Mouse (Mus musculus): ENCODE measurements around the gene Nr1h4. TPM values are rescaled to one million over a fixed set of nuclear protein-coding genes. Genes with fewer than 3 reads are reported as not detected.

Nr1h4 gene
- polyA plus RNA-seq, 1 experiment from 2014 or later: not detected

GRCm38 (mm10) chr10:89486995-89487742 is 46.2 kb downstream of the Nr1h4 start:
- Histone ChIP-seq H3K36me3 (replicated peaks) (no peaks in the 10 kb centered on the region), H3K27me3 (ENCODE audit: poor library complexity, severe bottlenecking) (peaks cover 75% of the 10 kb centered on the region), H3K4me1 (peaks cover 38% of the 10 kb centered on the region), H3K4me3 (no peak overlapping the region), H3K9me3 (no peaks in the 10 kb centered on the region), H3K27ac (no peak overlapping the region; the same call in 1 of the 2 replicates)
- 54% methylated on average over 4 of the region's 4 CpGs for WGBS
- no peak for DNase-seq (ENCODE audit: extremely low spot score, low spot score)

GRCm38 (mm10) chr10:89484907-89485306 is 48.5 kb downstream of the Nr1h4 start:
- no peak overlapping the region for H3K4me3 ChIP-seq
- no peaks in the 10 kb centered on the region for H3K9me3 ChIP-seq
- DNase-seq (ENCODE audit: extremely low spot score, low spot score): no peak
- H3K27ac ChIP-seq: no peak overlapping the region
- peaks cover 40% of the 10 kb centered on the region for H3K4me1 ChIP-seq
- H3K27me3 ChIP-seq (ENCODE audit: poor library complexity, severe bottlenecking): peaks cover 57% of the 10 kb centered on the region
- H3K36me3 ChIP-seq (replicated peaks): no peaks in the 10 kb centered on the region

DNA sequence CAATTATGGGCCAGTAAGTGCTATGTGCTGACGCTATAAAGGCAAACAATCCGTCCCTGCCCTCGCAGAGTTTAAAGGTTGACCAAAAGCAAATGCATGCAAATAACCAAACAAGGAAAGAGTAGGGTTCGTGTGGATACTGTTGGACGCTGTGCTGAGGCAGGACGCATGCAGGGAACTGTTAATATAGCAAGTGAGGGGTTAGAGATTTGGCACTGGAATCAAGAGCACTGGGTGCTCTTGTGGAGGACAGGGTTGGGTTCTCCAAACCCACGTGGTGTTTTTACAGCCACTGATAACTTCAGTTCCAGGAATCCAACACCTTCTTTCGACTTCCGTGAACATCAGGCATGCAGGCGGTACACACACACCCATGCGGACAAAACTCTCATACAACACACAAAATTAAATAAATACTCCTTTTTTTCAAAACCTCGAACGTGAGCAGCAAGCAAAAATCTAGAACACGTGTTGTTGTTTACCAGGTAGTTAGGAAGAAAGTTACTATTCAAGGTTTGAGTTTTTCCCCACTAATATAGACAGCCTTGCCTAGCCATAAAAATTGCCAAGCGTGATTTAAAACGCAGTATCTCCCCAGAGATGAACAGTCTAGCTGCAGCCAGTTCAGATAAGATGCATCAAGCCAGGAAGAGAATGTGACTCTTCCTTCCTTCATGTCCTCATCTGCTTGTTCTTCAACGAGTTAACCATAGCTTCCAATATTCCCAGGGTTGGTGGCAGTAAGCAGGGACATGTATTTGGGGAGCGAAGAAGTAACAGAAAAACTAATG is 49.4 kb downstream of the Nr1h4 start:
- H3K27me3 ChIP-seq (ENCODE audit: poor library complexity, severe bottlenecking): peaks cover 48% of the 10 kb centered on the region
- peaks cover 40% of the 10 kb centered on the region for H3K4me1 ChIP-seq
- 90% methylated on average over 18 of the region's 18 CpGs for WGBS
- H3K27ac ChIP-seq: 0 out of 2 replicates have a peak overlapping the region, but pooled peaks have one; percentile 30
- no peak overlapping the region for H3K4me3 ChIP-seq
- H3K36me3 ChIP-seq (replicated peaks): no peaks in the 10 kb centered on the region
- no peaks in the 10 kb centered on the region for H3K9me3 ChIP-seq
- DNase-seq (ENCODE audit: extremely low spot score, low spot score): no peak

DNA sequence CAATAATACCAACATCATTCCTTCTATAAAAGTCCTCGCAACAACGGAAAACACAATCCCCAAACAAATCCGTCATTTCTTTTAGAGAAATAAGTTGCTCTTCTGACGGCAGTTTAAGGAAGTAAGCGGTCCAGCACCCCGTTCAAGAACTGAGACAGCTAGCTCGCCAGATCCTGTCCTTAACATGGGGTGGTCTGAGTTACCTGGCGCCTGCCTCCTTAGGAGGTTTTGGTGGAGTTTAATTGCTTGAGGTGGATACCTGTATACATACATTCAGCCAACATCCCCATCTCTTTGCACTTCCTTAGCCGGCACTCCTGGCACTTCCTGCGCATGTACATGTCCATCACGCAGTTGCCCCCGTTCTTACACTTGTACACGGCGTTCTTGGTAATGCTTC is 50.3 kb downstream of the Nr1h4 start:
- H3K4me3 ChIP-seq: no peak overlapping the region
- H3K36me3 ChIP-seq (replicated peaks): no peaks in the 10 kb centered on the region
- peaks cover 40% of the 10 kb centered on the region for H3K4me1 ChIP-seq
- 89% methylated on average over 14 of the region's 14 CpGs for WGBS
- DNase-seq (ENCODE audit: extremely low spot score, low spot score): no peak
- H3K27me3 ChIP-seq (ENCODE audit: poor library complexity, severe bottlenecking): peaks cover 39% of the 10 kb centered on the region
- H3K27ac ChIP-seq: no peak overlapping the region
- no peaks in the 10 kb centered on the region for H3K9me3 ChIP-seq

DNA sequence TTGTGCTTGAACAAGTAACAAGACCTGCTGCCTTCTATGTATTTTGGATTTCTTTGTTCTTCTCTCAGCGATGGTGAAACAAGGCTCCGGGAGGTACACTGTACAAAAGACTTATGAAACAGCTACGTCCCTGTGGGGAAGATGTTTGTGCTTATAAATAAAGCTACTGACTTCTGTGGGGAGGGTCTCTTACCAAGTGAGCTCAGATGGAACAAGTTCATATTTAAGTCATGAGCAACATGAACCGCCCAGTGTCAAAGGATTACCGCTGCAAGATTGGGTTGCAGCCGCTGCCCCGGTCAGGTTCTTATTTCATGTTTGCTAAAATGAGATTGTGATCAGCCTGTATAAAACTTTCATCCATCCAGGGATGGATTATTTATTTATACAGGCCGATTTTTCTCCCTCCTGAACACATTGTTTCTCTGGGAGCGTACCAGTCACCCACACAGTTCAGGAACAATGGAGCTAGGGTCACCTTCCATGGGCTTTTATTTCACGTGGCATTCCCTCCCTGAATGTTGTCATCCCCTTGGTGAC is 51.2 kb downstream of the Nr1h4 start:
- Histone ChIP-seq H3K36me3 (replicated peaks) (no peaks in the 10 kb centered on the region), H3K4me1 (peaks cover 34% of the 10 kb centered on the region), H3K9me3 (no peaks in the 10 kb centered on the region), H3K4me3 (no peak overlapping the region; the same call in 1 of the 2 replicates), H3K27me3 (ENCODE audit: poor library complexity, severe bottlenecking) (peaks cover 31% of the 10 kb centered on the region), H3K27ac (peak overlapping the region; percentile 63; the same call in 1 of the 2 replicates)
- DNase-seq (ENCODE audit: extremely low spot score, low spot score): no peak
- WGBS: 49% methylated on average over 10 of the region's 10 CpGs

- 26% methylated on average over 7 of the region's 7 CpGs for WGBS
- Histone ChIP-seq H3K36me3 (replicated peaks) (no peaks in the 10 kb centered on the region), H3K4me3 (no peak overlapping the region), H3K4me1 (peaks cover 28% of the 10 kb centered on the region), H3K9me3 (no peaks in the 10 kb centered on the region), H3K27me3 (ENCODE audit: poor library complexity, severe bottlenecking) (peaks cover 26% of the 10 kb centered on the region), H3K27ac (peak overlapping the region; percentile 63; the same call in 1 of the 2 replicates)
- no peak for DNase-seq (ENCODE audit: extremely low spot score, low spot score)
These were observed 51.7 kb downstream of the Nr1h4 start for GRCm38 (mm10) chr10:89481638-89482037.

- Histone ChIP-seq H3K4me3 (no peak overlapping the region), H3K27ac (no peak overlapping the region), H3K4me1 (peaks cover 26% of the 10 kb centered on the region), H3K27me3 (ENCODE audit: poor library complexity, severe bottlenecking) (peaks cover 6% of the 10 kb centered on the region; the same call in 1 of the 2 replicates), H3K36me3 (replicated peaks) (no peaks in the 10 kb centered on the region), H3K9me3 (no peaks in the 10 kb centered on the region)
- WGBS: 90% methylated on average over 8 of the region's 8 CpGs
- DNase-seq (ENCODE audit: extremely low spot score, low spot score): no peak
These were observed 54.6 kb downstream of the Nr1h4 start for GRCm38 (mm10) chr10:89478766-89479165.

DNA sequence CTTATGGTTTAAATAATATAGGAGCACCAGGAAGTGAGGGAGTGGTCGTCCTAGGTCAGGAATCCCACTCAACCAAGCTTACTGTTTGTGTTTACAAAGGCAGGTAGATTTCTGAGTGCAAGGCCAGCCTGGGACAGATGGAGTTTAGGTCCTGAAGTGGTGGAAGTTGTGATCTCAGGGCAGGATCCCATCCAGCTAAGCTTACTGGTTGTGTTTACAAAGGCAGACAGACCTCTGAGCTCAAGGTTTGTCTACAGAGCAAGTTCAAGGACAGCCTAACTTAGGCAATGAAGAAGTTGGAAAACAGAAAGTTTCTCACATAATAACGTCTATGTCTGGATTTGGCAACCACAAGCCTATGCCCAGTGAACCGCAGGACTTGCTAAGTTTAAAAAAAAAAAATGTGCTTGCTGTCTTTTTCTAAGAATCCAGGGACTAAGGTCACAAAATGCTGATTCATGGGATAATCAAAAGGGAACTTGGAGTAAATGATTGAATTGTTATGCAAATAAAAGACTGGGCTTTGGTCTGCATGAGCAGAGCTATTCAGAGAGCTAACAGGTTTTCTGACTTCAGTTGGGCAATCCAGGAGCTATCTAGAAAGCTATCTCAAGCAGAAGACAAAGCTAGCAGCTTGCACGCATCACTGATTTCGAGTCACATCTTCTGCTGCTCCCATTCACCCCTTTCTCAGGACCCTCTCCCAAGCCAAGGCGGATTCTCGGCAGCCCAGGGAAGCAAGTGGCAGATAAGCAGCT is 62.6 kb downstream of the Nr1h4 start:
- H3K4me1 ChIP-seq: peaks cover 15% of the 10 kb centered on the region
- H3K27ac ChIP-seq: peak overlapping the region; percentile 58; the same call in 1 of the 2 replicates
- H3K4me3 ChIP-seq: no peak overlapping the region
- 53% methylated on average over 7 of the region's 7 CpGs for WGBS
- H3K36me3 ChIP-seq (replicated peaks): no peaks in the 10 kb centered on the region
- no peak for DNase-seq (ENCODE audit: extremely low spot score, low spot score)
- H3K9me3 ChIP-seq: peaks cover 8% of the 10 kb centered on the region; the same call in 1 of the 2 replicates
- H3K27me3 ChIP-seq (ENCODE audit: poor library complexity, severe bottlenecking): no peaks in the 10 kb centered on the region

- Histone ChIP-seq H3K4me3 (no peak overlapping the region), H3K4me1 (no peaks in the 10 kb centered on the region; the same call in 1 of the 2 replicates), H3K27me3 (ENCODE audit: poor library complexity, severe bottlenecking) (peaks cover 8% of the 10 kb centered on the region), H3K36me3 (replicated peaks) (no peaks in the 10 kb centered on the region), H3K9me3 (peaks cover 2% of the 10 kb centered on the region; the same call in 1 of the 2 replicates), H3K27ac (no peak overlapping the region)
- DNase-seq (ENCODE audit: extremely low spot score, low spot score): no peak
- 97% methylated on average over 4 of the region's 4 CpGs for WGBS
These were observed 68.5 kb downstream of the Nr1h4 start for GRCm38 (mm10) chr10:89464760-89465405.

GRCm38 (mm10) chr10:89462890-89463289 is 70.5 kb downstream of the Nr1h4 start:
- Histone ChIP-seq H3K4me1 (no peaks in the 10 kb centered on the region; the same call in 1 of the 2 replicates), H3K4me3 (no peak overlapping the region), H3K9me3 (no peaks in the 10 kb centered on the region), H3K36me3 (replicated peaks) (no peaks in the 10 kb centered on the region), H3K27me3 (ENCODE audit: poor library complexity, severe bottlenecking) (peaks cover 8% of the 10 kb centered on the region), H3K27ac (no peak overlapping the region)
- no peak for DNase-seq (ENCODE audit: extremely low spot score, low spot score)
- WGBS: 91% methylated on average over 11 of the region's 11 CpGs

DNA sequence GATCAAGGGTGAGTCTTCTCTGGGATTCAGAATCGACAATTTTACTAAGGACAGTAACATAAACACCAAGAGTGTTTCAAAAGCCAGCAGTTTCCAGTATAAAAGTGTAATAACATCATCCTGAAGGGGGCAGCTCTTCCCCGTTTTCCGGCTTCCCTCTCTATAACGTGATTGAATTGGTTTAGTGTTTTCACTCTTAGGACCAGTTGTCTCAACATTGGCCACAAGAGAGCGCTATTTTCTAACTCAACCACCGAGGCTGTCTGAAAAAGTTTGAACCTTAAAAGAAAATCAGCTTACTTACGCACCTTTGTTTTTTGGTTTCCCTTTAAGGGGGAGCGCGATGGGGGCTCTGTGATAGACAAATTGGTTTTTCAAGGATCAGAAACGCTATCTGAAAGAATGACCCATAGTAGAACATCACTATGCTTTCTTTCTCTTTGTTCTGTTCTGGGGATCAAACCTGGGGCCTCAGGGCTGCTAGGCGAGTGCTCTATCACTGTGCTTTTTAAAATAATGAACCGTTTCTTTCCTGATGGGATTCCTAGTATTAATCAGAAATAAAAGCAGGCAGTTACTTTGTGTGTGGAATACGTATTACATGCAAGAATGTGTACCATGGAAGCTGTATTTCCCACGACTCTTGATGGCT is 71.4 kb downstream of the Nr1h4 start:
- H3K9me3 ChIP-seq: no peaks in the 10 kb centered on the region
- no peak overlapping the region for H3K4me3 ChIP-seq
- H3K4me1 ChIP-seq: no peaks in the 10 kb centered on the region; the same call in 1 of the 2 replicates
- H3K36me3 ChIP-seq (replicated peaks): no peaks in the 10 kb centered on the region
- 19% methylated on average over 14 of the region's 14 CpGs for WGBS
- peak; percentile 72 for DNase-seq (ENCODE audit: extremely low spot score, low spot score)
- H3K27me3 ChIP-seq (ENCODE audit: poor library complexity, severe bottlenecking): peaks cover 12% of the 10 kb centered on the region
- H3K27ac ChIP-seq: no peak overlapping the region

Measured in forebrain, embryonic 10.5 days (tissue).